Mouse (Mus musculus) liver, embryonic 12.5 days (tissue): ENCODE results near the gene Clip2. TPM values are rescaled to one million over a fixed set of nuclear protein-coding genes. Genes with fewer than 3 reads are reported as not detected.
A peak's percentile ranks its signal among the peaks of the same experiment; 100 is the strongest.

Experiments
- ATAC-seq: fragments of 200-750 bp; cut with Nextera tagmentation; 2 replicates; pipeline ENCODE4 v1.8.0; 2017; ENCODE audit warnings: moderate number of reproducible peaks, mild to moderate bottlenecking, moderate library complexity
- H3K27ac ChIP-seq: fragments of 300-500 bp; sonication (generic); 2 replicates; pipeline ENCODE4 v1.5.1; 2016; ENCODE audit warnings: mild to moderate bottlenecking
- H3K27me3 ChIP-seq: fragments of 300-500 bp; sonication (generic); replicated peaks from 2 replicates; pipeline ENCODE4 v1.6.1; 2016; ENCODE audit warnings: mild to moderate bottlenecking, moderate library complexity
- H3K36me3 ChIP-seq: fragments of 300-500 bp; sonication (generic); 2 replicates; pipeline ENCODE4 v1.6.1; 2016; ENCODE audit warnings: mild to moderate bottlenecking, moderate library complexity
- H3K4me1 ChIP-seq: fragments of 300-500 bp; sonication (generic); 2 replicates; pipeline ENCODE4 v1.6.1; 2016
- H3K4me2 ChIP-seq: fragments of 300-500 bp; sonication (generic); 2 replicates; pipeline ENCODE4 v1.6.1; 2016; ENCODE audit warnings: mild to moderate bottlenecking, moderate library complexity
- H3K4me3 ChIP-seq: fragments of 300-500 bp; sonication (generic); 2 replicates; pipeline ENCODE4 v1.5.1; 2016; ENCODE audit warnings: mild to moderate bottlenecking, moderate library complexity
- H3K9ac ChIP-seq: fragments of 300-500 bp; sonication (generic); 2 replicates; pipeline ENCODE4 v1.6.1; 2016; ENCODE audit warnings: mild to moderate bottlenecking, moderate library complexity
- H3K9me3 ChIP-seq: fragments of 300-500 bp; sonication (generic); replicated peaks from 2 replicates; pipeline ENCODE4 v1.6.1; 2016; ENCODE audit warnings: mild to moderate bottlenecking, moderate library complexity
- WGBS: fragments of 180-500 bp; shearing (Covaris S2); methylation state at CpG from one replicate; pipeline ENCODE4 v1.1.7; 2016; ENCODE audit not compliant: insufficient replicate concordance; 5-methylcytosine and 5-hydroxymethylcytosine counted together
- polyA plus RNA-seq: library from polyadenylated mRNA; unstranded; fragments of >200 nt; fragmentation: Nextera tagmentation; extraction: Ambion mirVana; gene quantifications from 2 replicates; pipeline ENCODE4 v1.2.1, GENCODE M21; 2016

Clip2 gene
- polyA plus RNA-seq, 1 experiment from 2014 or later, result 1.0 TPM

- Histone ChIP-seq H3K27me3 (no peaks in the 10 kb centered on the region), H3K4me1 (peaks cover 20% of the 10 kb centered on the region), H3K36me3 (peaks cover 36% of the 10 kb centered on the region), H3K4me3 (no peak overlapping the region), H3K27ac (no peak overlapping the region), H3K4me2 (no peak overlapping the region), H3K9me3 (no peaks in the 10 kb centered on the region), H3K9ac (no peak overlapping the region)
- 43% methylated on average over 4 of the region's 4 CpGs for WGBS
- ATAC-seq, result no peak
Observed at GRCm38 (mm10) chr5:134520120-134520519, 32.1 kb downstream of the Clip2 start.

GRCm38 (mm10) chr5:134519471-134519870 lies 32.8 kb downstream of the Clip2 start:
- Histone ChIP-seq H3K27ac (no peak overlapping the region), H3K9ac (no peak overlapping the region), H3K4me1 (peaks cover 20% of the 10 kb centered on the region), H3K27me3 (no peaks in the 10 kb centered on the region), H3K36me3 (peaks cover 42% of the 10 kb centered on the region), H3K4me3 (no peak overlapping the region), H3K9me3 (no peaks in the 10 kb centered on the region), H3K4me2 (no peak overlapping the region)
- ATAC-seq, result no peak
- 82% methylated on average over 5 of the region's 5 CpGs for WGBS

GRCm38 (mm10) chr5:134512086-134512485 lies 40.1 kb downstream of the Clip2 start:
- Histone ChIP-seq H3K27me3 (no peaks in the 10 kb centered on the region), H3K9me3 (no peaks in the 10 kb centered on the region), H3K27ac (no peak overlapping the region), H3K4me2 (no peak overlapping the region), H3K4me1 (no peaks in the 10 kb centered on the region), H3K9ac (no peak overlapping the region), H3K36me3 (peaks cover 58% of the 10 kb centered on the region), H3K4me3 (no peak overlapping the region)
- WGBS, result 90% methylated on average over 5 of the region's 5 CpGs
- no peak for ATAC-seq

- H3K4me1 ChIP-seq, result no peaks in the 10 kb centered on the region
- no peaks in the 10 kb centered on the region for H3K9me3 ChIP-seq
- H3K27ac ChIP-seq, result no peak overlapping the region
- no peaks in the 10 kb centered on the region for H3K27me3 ChIP-seq
- no peak overlapping the region for H3K9ac ChIP-seq
- no peak for ATAC-seq
- H3K4me3 ChIP-seq, result no peak overlapping the region
- H3K4me2 ChIP-seq, result no peak overlapping the region
- 59% methylated on average over 5 of the region's 5 CpGs for WGBS
- H3K36me3 ChIP-seq, result peaks cover 40% of the 10 kb centered on the region
Observed at GRCm38 (mm10) chr5:134510266-134510665, 42.0 kb downstream of the Clip2 start.

- H3K36me3 ChIP-seq, result peaks cover 33% of the 10 kb centered on the region
- 41% methylated on average over 5 of the region's 5 CpGs for WGBS
- no peak for ATAC-seq
- H3K9ac ChIP-seq, result no peak overlapping the region
- no peaks in the 10 kb centered on the region for H3K4me1 ChIP-seq
- H3K9me3 ChIP-seq, result no peaks in the 10 kb centered on the region
- H3K4me2 ChIP-seq, result no peak overlapping the region
- no peak overlapping the region for H3K4me3 ChIP-seq
- H3K27me3 ChIP-seq, result no peaks in the 10 kb centered on the region
- H3K27ac ChIP-seq, result no peak overlapping the region
Observed at GRCm38 (mm10) chr5:134508965-134509364, 43.3 kb downstream of the Clip2 start.

GRCm38 (mm10) chr5:134507859-134508399 lies 44.3 kb downstream of the Clip2 start:
- Histone ChIP-seq H3K4me1 (no peaks in the 10 kb centered on the region), H3K36me3 (peaks cover 35% of the 10 kb centered on the region), H3K4me2 (no peak overlapping the region), H3K27ac (no peak overlapping the region), H3K9me3 (no peaks in the 10 kb centered on the region), H3K9ac (no peak overlapping the region), H3K27me3 (no peaks in the 10 kb centered on the region), H3K4me3 (no peak overlapping the region)
- ATAC-seq, result 0 out of 2 replicates have a peak, but pooled peaks have one; percentile 26
- 71% methylated on average over 5 of the region's 5 CpGs for WGBS

GRCm38 (mm10) chr5:134507307-134507706 lies 44.9 kb downstream of the Clip2 start:
- no peak overlapping the region for H3K9ac ChIP-seq
- no peaks in the 10 kb centered on the region for H3K27me3 ChIP-seq
- H3K4me3 ChIP-seq, result no peak overlapping the region
- ATAC-seq, result no peak
- 14% methylated on average over 10 of the region's 10 CpGs for WGBS
- no peak overlapping the region for H3K27ac ChIP-seq
- H3K4me1 ChIP-seq, result no peaks in the 10 kb centered on the region
- H3K9me3 ChIP-seq, result no peaks in the 10 kb centered on the region
- H3K4me2 ChIP-seq, result no peak overlapping the region
- H3K36me3 ChIP-seq, result peaks cover 39% of the 10 kb centered on the region

GRCm38 (mm10) chr5:134505810-134506292 lies 46.4 kb downstream of the Clip2 start:
- no peak overlapping the region for H3K4me2 ChIP-seq
- no peak for ATAC-seq
- H3K36me3 ChIP-seq, result peaks cover 41% of the 10 kb centered on the region
- no peak overlapping the region for H3K27ac ChIP-seq
- no peaks in the 10 kb centered on the region for H3K4me1 ChIP-seq
- H3K27me3 ChIP-seq, result no peaks in the 10 kb centered on the region
- 67% methylated on average over 9 of the region's 9 CpGs for WGBS
- no peak overlapping the region for H3K4me3 ChIP-seq
- no peaks in the 10 kb centered on the region for H3K9me3 ChIP-seq
- no peak overlapping the region for H3K9ac ChIP-seq

- 83% methylated on average over 18 of the region's 18 CpGs for WGBS
- no peak overlapping the region for H3K27ac ChIP-seq
- H3K4me2 ChIP-seq, result no peak overlapping the region
- no peaks in the 10 kb centered on the region for H3K27me3 ChIP-seq
- no peak overlapping the region for H3K4me3 ChIP-seq
- no peaks in the 10 kb centered on the region for H3K9me3 ChIP-seq
- H3K36me3 ChIP-seq, result peaks cover 28% of the 10 kb centered on the region
- H3K9ac ChIP-seq, result no peak overlapping the region
- ATAC-seq, result no peak
- H3K4me1 ChIP-seq, result no peaks in the 10 kb centered on the region
Observed at GRCm38 (mm10) chr5:134502591-134502990, 49.6 kb downstream of the Clip2 start.

GRCm38 (mm10) chr5:134501453-134501852 lies 50.8 kb downstream of the Clip2 start:
- peaks cover 35% of the 10 kb centered on the region for H3K36me3 ChIP-seq
- no peak overlapping the region for H3K27ac ChIP-seq
- no peak for ATAC-seq
- no peak overlapping the region for H3K9ac ChIP-seq
- no peaks in the 10 kb centered on the region for H3K27me3 ChIP-seq
- H3K4me2 ChIP-seq, result no peak overlapping the region
- 75% methylated on average over 9 of the region's 9 CpGs for WGBS
- H3K9me3 ChIP-seq, result no peaks in the 10 kb centered on the region
- H3K4me1 ChIP-seq, result no peaks in the 10 kb centered on the region
- H3K4me3 ChIP-seq, result no peak overlapping the region

- Histone ChIP-seq H3K4me3 (no peak overlapping the region), H3K9ac (no peak overlapping the region), H3K36me3 (peaks cover 35% of the 10 kb centered on the region), H3K4me1 (no peaks in the 10 kb centered on the region), H3K4me2 (no peak overlapping the region), H3K27ac (no peak overlapping the region), H3K27me3 (no peaks in the 10 kb centered on the region), H3K9me3 (no peaks in the 10 kb centered on the region)
- no peak for ATAC-seq
- WGBS, result 63% methylated on average over 3 of the region's 3 CpGs
Observed at GRCm38 (mm10) chr5:134500681-134501080, 51.6 kb downstream of the Clip2 start.

GRCm38 (mm10) chr5:134500062-134500461 lies 52.2 kb downstream of the Clip2 start:
- no peak overlapping the region for H3K4me3 ChIP-seq
- no peaks in the 10 kb centered on the region for H3K9me3 ChIP-seq
- peaks cover 35% of the 10 kb centered on the region for H3K36me3 ChIP-seq
- 59% methylated on average over 4 of the region's 4 CpGs for WGBS
- no peak overlapping the region for H3K27ac ChIP-seq
- no peak overlapping the region for H3K9ac ChIP-seq
- H3K4me1 ChIP-seq, result no peaks in the 10 kb centered on the region
- no peak for ATAC-seq
- H3K4me2 ChIP-seq, result no peak overlapping the region
- no peaks in the 10 kb centered on the region for H3K27me3 ChIP-seq

GRCm38 (mm10) chr5:134497026-134497425 lies 55.2 kb downstream of the Clip2 start:
- H3K36me3 ChIP-seq, result peaks cover 19% of the 10 kb centered on the region
- H3K9me3 ChIP-seq, result no peaks in the 10 kb centered on the region
- H3K27ac ChIP-seq, result no peak overlapping the region
- H3K27me3 ChIP-seq, result no peaks in the 10 kb centered on the region
- no peak overlapping the region for H3K9ac ChIP-seq
- no peak for ATAC-seq
- 71% methylated on average over 5 of the region's 5 CpGs for WGBS
- H3K4me2 ChIP-seq, result no peak overlapping the region
- no peak overlapping the region for H3K4me3 ChIP-seq
- peaks cover 15% of the 10 kb centered on the region for H3K4me1 ChIP-seq
